Mouse (Mus musculus): Measurements from ENCODE around the gene Grik3.

DNA sequence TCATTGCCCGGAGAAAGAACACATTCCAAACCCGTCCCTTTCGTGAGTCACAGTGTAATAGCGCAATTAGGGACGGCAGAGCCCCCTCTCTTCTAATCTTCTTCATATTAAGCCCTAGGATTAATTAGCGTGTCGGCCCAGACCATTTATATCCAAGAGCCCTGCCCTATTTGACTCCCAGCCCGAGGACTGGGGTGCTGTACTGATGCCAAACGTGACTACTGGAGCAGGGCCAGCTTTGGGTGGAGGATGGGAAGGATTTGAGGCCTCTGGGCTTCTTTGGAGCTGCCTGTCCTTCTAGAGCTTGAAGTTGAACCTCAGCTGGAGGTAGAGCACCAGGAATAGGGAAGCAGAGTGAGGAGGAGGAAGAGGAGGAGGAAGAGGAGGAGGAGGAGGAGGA, 2.2 kb downstream of the Grik3 start:
- TF ChIP-seq GATA1 (IDR thresholded peaks at IDR 0.05; ENCODE audit: low read length) (no peak), TAL1 (IDR thresholded peaks at IDR 0.05; ENCODE audit: low read length) (no peak)
